Mouse (Mus musculus) heart, embryonic 10.5 days (tissue): ENCODE measurements at regions not wholly inside any gene's neighbourhood (a gene's known extent, or its start where the extent isn't known, plus 50 kb on each side); places are given as distances from the start of the nearest gene placed in this dataset.

ENCODE experiments used
- DNase-seq: peaks from one replicate; pipeline ENCODE4 v3.0.0-alpha.2; 2017; ENCODE audit warnings: low spot score
- H3K27ac ChIP-seq: fragments of 300-500 bp; sonication (generic); 2 replicates; pipeline ENCODE4 v1.5.1; 2016; ENCODE audit warnings: mild to moderate bottlenecking
- H3K27me3 ChIP-seq: fragments of 300-500 bp; sonication (generic); 2 replicates; pipeline ENCODE4 v1.6.1; 2016; ENCODE audit warnings: mild to moderate bottlenecking; ENCODE audit not compliant: poor library complexity, insufficient read depth, severe bottlenecking
- H3K36me3 ChIP-seq: fragments of 300-500 bp; sonication (generic); 2 replicates; pipeline ENCODE4 v1.6.1; 2016; ENCODE audit warnings: mild to moderate bottlenecking, moderate library complexity
- H3K4me1 ChIP-seq: fragments of 300-500 bp; sonication (generic); 2 replicates; pipeline ENCODE4 v1.6.1; 2016; ENCODE audit warnings: mild to moderate bottlenecking
- H3K4me3 ChIP-seq: fragments of 300-500 bp; sonication (generic); 2 replicates; pipeline ENCODE4 v1.5.1; 2016; ENCODE audit warnings: mild to moderate bottlenecking, moderate library complexity
- H3K9me3 ChIP-seq: fragments of 300-500 bp; sonication (generic); 2 replicates; pipeline ENCODE4 v1.6.1; 2016; ENCODE audit warnings: mild to moderate bottlenecking, moderate library complexity
- WGBS: fragments of 180-500 bp; shearing (Covaris S2); methylation state at CpG from one replicate; pipeline ENCODE4 v1.1.7; 2016; 5-methylcytosine and 5-hydroxymethylcytosine counted together

GRCm38 (mm10) chr13:16763746-16764145 is 752.1 kb downstream of the Inhba start:
- no peak for DNase-seq
- Histone ChIP-seq H3K9me3 (no peaks in the 10 kb centered on the region), H3K36me3 (no peaks in the 10 kb centered on the region), H3K4me3 (no peak overlapping the region), H3K4me1 (no peaks in the 10 kb centered on the region), H3K27me3 (no peaks in the 10 kb centered on the region), H3K27ac (no peak overlapping the region)
- 4% methylated on average over 2 of the region's 2 CpGs for WGBS

- DNase-seq = no peak
- H3K4me1 ChIP-seq = no peaks in the 10 kb centered on the region
- H3K27me3 ChIP-seq = no peaks in the 10 kb centered on the region
- no peak overlapping the region for H3K4me3 ChIP-seq
- 56% methylated on average over 2 of the region's 2 CpGs for WGBS
- H3K27ac ChIP-seq = no peak overlapping the region
- H3K9me3 ChIP-seq = no peaks in the 10 kb centered on the region
- H3K36me3 ChIP-seq = no peaks in the 10 kb centered on the region
Measured at GRCm38 (mm10) chr13:16769409-16769808, 757.8 kb downstream of the Inhba start.

- H3K27ac ChIP-seq = no peak overlapping the region
- WGBS = 72% methylated on average over 6 of the region's 6 CpGs
Measured at GRCm38 (mm10) chr13:16769848-16770422, 758.3 kb downstream of the Inhba start.

GRCm38 (mm10) chr13:16771845-16772244 is 760.2 kb downstream of the Inhba start:
- Histone ChIP-seq H3K27ac (no peak overlapping the region), H3K27me3 (no peaks in the 10 kb centered on the region), H3K36me3 (no peaks in the 10 kb centered on the region), H3K4me1 (no peaks in the 10 kb centered on the region), H3K4me3 (no peak overlapping the region), H3K9me3 (no peaks in the 10 kb centered on the region)
- 85% methylated on average over 4 of the region's 4 CpGs for WGBS
- DNase-seq = no peak

More at GRCm38 (mm10) chr13:16769848-16770422, 758.3 kb downstream of the Inhba start:
- no peak for DNase-seq
- H3K9me3 ChIP-seq = no peaks in the 10 kb centered on the region
- H3K4me1 ChIP-seq = no peaks in the 10 kb centered on the region
- no peaks in the 10 kb centered on the region for H3K36me3 ChIP-seq
- H3K4me3 ChIP-seq = no peak overlapping the region
- no peaks in the 10 kb centered on the region for H3K27me3 ChIP-seq

- DNase-seq = no peak
- no peaks in the 10 kb centered on the region for H3K9me3 ChIP-seq
- no peak overlapping the region for H3K4me3 ChIP-seq
- WGBS = 49% methylated on average over 3 of the region's 3 CpGs
- H3K4me1 ChIP-seq = no peaks in the 10 kb centered on the region
- H3K27ac ChIP-seq = no peak overlapping the region
- no peaks in the 10 kb centered on the region for H3K36me3 ChIP-seq
- H3K27me3 ChIP-seq = no peaks in the 10 kb centered on the region
Measured at GRCm38 (mm10) chr13:16805560-16805959, 793.9 kb downstream of the Inhba start.
